Mouse (Mus musculus): ENCODE measurements around the gene Tfap4. TPM values are rescaled to one million over a fixed set of nuclear protein-coding genes. Genes with fewer than 3 reads are reported as not detected.

The Tfap4 gene
- total RNA-seq (2014; rRNA removed) (7.8 and 9.3 TPM in 2 replicates), polyA plus RNA-seq (2015; fragmentation: Nextera tagmentation; extraction: Ambion mirVana) (7.0 and 7.6 TPM in 2 replicates)

DNA sequence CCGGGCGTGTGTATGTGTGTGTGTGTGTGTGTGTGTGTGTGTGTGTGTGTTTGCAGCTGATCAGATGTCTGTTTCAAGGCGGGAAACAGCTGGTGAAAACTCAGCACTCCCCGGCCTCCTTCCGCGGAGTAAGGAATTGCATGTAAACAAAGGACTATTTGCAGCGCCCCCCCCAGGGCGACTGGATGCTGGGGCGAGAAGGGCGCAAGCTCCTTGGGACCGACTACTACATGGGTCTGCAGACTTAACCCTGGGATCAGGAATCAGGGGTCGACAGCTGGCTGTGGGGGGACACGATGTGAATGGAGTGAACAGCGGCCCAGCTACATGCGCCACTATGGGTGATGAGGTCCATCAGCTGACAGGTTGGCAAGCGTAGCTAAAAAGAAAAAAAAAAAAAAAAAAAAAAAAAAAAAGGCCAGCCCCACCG is at the start of gene Tfap4:
Gene Tfap4, minus strand, starts transcription at position 140 of the 430 bp plus-strand sequence.
- no peaks in the 10 kb centered on the region for H3K27me3 ChIP-seq (ENCODE audit: insufficient read depth, low read length)
- ATAC-seq, result peak; percentile 54
- H3K9me3 ChIP-seq (ENCODE audit: low read length), result no peaks in the 10 kb centered on the region
- peak; percentile 93 for DNase-seq (ENCODE audit: low spot score)
- peak within 1 kb of the TSS; percentile 81 for H3K4me3 ChIP-seq (ENCODE audit: low read length)
- peak; percentile 56 for TF ChIP-seq CTCF (IDR thresholded peaks at IDR 0.05; ENCODE audit: low read depth)
- no peaks in the 10 kb centered on the region for H3K36me3 ChIP-seq (ENCODE audit: insufficient read depth, low read length)
- peaks cover 15% of the 10 kb centered on the region for H3K4me1 ChIP-seq (ENCODE audit: insufficient read depth, low read length)
- peak within 1 kb of the TSS; percentile 94 for H3K27ac ChIP-seq
- WGBS, result under 1% methylated on average over 16 of the region's 17 CpGs
- peak within 1 kb of the TSS; percentile 71 for H3K9ac ChIP-seq (replicated peaks; ENCODE audit: low read length)
- peak within 1 kb of the TSS; percentile 94 for H3K4me2 ChIP-seq (ENCODE audit: low read depth, low read length)

DNA sequence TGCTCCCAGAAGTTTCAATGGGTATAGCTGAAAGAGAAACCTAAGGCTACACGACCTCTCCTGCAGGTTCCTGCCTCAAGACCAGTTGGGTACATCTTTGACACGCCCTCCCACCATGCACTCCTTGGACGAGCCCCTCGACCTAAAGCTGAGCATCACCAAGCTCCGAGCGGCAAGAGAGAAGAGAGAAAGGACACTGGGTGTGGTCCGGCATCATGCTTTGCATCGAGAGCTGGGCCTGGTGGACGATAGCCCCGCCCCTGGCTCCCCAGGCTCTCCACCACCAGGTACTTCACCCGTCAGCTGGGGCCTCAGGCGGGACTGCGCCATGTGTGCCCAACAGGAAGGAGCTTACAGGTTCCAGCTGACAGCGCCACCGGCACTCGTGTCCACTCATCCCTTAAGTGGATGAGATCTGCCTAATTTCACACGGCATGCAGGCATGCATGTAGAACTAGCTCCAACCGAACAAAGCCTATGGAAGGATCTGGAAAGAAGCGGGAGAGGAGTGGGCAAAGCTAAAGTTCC is 48.9 kb upstream of the Tfap4 start:
- no peak for ATAC-seq
- Histone ChIP-seq H3K36me3 (ENCODE audit: insufficient read depth, low read length) (peaks cover 23% of the 10 kb centered on the region), H3K27ac (no peak overlapping the region), H3K9ac (replicated peaks; ENCODE audit: low read length) (no peak overlapping the region), H3K4me3 (ENCODE audit: low read length) (no peak overlapping the region), H3K27me3 (ENCODE audit: insufficient read depth, low read length) (no peaks in the 10 kb centered on the region), H3K9me3 (ENCODE audit: low read length) (no peaks in the 10 kb centered on the region), H3K4me2 (ENCODE audit: low read depth, low read length) (no peak overlapping the region), H3K4me1 (ENCODE audit: insufficient read depth, low read length) (peaks cover 15% of the 10 kb centered on the region; the same call in 1 of the 2 replicates)
- WGBS, result 87% methylated on average over 19 of the region's 19 CpGs
- no peak for TF ChIP-seq CTCF (IDR thresholded peaks at IDR 0.05; ENCODE audit: low read depth)
- no peak for DNase-seq (ENCODE audit: low spot score)

DNA sequence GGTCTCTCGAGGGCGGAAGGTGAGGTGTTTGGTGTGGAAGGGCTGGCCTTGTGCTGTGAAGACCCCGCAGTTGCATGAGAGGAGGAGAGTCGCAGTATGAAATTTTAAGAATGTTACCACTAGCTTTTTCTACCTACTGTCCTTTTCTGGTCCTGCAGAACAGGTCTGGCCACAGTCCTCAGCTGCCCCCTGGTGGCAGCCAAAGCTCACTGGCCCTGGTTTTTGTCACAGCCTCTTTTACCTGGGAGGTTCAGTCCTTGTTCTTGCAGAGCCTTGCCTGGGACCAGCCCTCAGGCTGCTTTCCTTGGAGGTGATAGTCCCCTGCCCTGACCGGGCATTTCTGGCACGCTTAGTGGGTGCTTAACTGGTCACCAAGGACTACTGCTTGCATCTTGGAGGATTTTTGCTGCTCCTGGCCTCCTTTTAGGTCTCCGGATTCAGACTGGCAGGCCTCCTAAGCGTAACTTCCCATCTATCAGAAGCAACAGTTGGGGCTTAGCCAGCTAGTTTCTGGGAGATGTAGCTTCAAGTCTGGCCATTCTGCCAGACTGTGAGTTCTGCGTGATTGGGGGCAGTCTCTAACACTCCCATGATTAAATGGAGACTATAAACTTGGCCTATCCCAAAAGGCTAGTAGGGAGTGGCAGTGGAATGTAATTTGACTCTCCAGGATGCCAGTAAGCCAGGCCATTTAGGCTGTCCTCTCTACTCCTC is 48.3 kb upstream of the Tfap4 start:
- WGBS, result 52% methylated on average over 9 of the region's 9 CpGs
- 0 out of 2 replicates have a peak overlapping the region, but pooled peaks have one; percentile 1 for H3K27ac ChIP-seq
- TF ChIP-seq CTCF (IDR thresholded peaks at IDR 0.05; ENCODE audit: low read depth), result peak; percentile 98
- ATAC-seq, result peak; percentile 64
- peaks cover 16% of the 10 kb centered on the region for H3K36me3 ChIP-seq (ENCODE audit: insufficient read depth, low read length)
- H3K9ac ChIP-seq (replicated peaks; ENCODE audit: low read length), result no peak overlapping the region
- no peaks in the 10 kb centered on the region for H3K27me3 ChIP-seq (ENCODE audit: insufficient read depth, low read length)
- no peak overlapping the region for H3K4me2 ChIP-seq (ENCODE audit: low read depth, low read length)
- no peaks in the 10 kb centered on the region for H3K9me3 ChIP-seq (ENCODE audit: low read length)
- H3K4me1 ChIP-seq (ENCODE audit: insufficient read depth, low read length), result peaks cover 21% of the 10 kb centered on the region
- peak; percentile 91 for DNase-seq (ENCODE audit: low spot score)
- no peak overlapping the region for H3K4me3 ChIP-seq (ENCODE audit: low read length)

DNA sequence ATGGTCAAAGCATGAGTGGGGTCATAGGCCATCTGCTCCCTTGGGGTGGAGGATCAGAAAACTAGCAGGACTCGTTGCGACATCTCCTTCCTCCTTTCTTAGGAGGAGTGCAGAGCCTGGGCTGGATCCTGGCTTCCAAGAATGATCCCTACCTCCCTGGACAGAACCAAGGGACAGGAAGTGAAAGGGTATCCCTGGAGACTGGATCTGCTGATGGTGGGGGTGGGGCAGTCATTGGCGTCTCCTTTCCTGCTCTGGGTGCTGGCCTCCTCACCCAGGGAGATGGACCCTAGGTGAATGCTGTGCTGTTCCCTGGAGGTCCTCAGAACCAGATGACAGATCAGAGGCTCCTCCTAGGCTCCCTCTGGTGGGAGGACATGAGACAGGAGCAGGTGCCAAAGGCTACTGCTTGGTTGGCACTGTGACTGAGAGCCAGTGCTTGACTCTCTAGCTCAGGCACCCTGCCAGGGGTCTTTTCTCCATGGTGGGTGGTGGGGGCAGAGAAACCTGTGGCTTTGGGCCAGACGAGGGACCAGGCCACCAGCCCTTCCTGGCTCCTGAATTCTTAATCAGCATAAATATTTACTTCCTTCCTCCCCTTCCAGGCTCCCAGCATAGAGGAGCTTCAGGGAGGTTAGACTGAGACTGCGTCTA is 46.9 kb upstream of the Tfap4 start:
- no peak overlapping the region for H3K4me2 ChIP-seq (ENCODE audit: low read depth, low read length)
- no peak overlapping the region for H3K4me3 ChIP-seq (ENCODE audit: low read length)
- peaks cover 22% of the 10 kb centered on the region for H3K4me1 ChIP-seq (ENCODE audit: insufficient read depth, low read length)
- H3K27ac ChIP-seq, result peak overlapping the region; percentile 2; the same call in 1 of the 2 replicates
- WGBS, result 39% methylated on average over 5 of the region's 5 CpGs
- no peak for ATAC-seq
- H3K9ac ChIP-seq (replicated peaks; ENCODE audit: low read length), result no peak overlapping the region
- peak; percentile 71 for TF ChIP-seq CTCF (IDR thresholded peaks at IDR 0.05; ENCODE audit: low read depth)
- H3K36me3 ChIP-seq (ENCODE audit: insufficient read depth, low read length), result peaks cover 10% of the 10 kb centered on the region
- no peaks in the 10 kb centered on the region for H3K9me3 ChIP-seq (ENCODE audit: low read length)
- DNase-seq (ENCODE audit: low spot score), result peak; percentile 74
- no peaks in the 10 kb centered on the region for H3K27me3 ChIP-seq (ENCODE audit: insufficient read depth, low read length)

DNA sequence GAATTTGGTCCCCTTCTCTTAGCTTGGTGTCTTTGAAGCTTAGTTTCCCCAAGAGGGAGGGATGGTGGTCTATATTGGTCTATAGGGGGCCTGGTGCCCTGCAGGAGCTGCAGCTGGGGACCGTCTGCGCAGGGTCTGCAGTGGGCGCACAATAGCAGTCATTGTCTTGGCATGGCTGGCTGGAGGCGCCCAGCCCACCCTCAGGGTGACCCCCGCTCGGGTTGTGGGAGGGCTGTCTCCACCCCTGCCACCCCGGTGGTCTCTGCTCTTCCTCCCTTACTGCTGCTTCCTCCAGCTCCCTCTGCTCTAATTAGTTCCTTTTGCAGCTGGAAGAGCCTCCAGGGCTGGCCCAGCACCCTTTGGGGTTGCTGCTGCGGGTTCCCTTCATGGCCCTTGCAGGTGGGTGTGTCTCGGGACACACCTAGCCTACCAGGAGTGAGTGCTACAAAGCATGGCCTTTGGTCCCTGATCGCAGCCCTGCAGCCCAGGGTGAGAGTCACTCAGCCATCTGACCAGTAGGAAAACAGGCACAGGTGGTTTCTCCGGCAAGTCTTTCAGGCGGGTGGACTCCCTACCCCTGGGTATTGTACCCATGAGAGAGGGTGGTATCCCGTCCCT is 46.0 kb upstream of the Tfap4 start:
- no peak overlapping the region for H3K4me2 ChIP-seq (ENCODE audit: low read depth, low read length)
- DNase-seq (ENCODE audit: low spot score), result no peak
- no peak for TF ChIP-seq CTCF (IDR thresholded peaks at IDR 0.05; ENCODE audit: low read depth)
- peaks cover 22% of the 10 kb centered on the region for H3K4me1 ChIP-seq (ENCODE audit: insufficient read depth, low read length)
- peaks cover 3% of the 10 kb centered on the region for H3K36me3 ChIP-seq (ENCODE audit: insufficient read depth, low read length)
- H3K9me3 ChIP-seq (ENCODE audit: low read length), result no peaks in the 10 kb centered on the region
- H3K27ac ChIP-seq, result no peak overlapping the region
- no peak overlapping the region for H3K9ac ChIP-seq (replicated peaks; ENCODE audit: low read length)
- no peak overlapping the region for H3K4me3 ChIP-seq (ENCODE audit: low read length)
- ATAC-seq, result no peak
- WGBS, result 44% methylated on average over 13 of the region's 13 CpGs
- H3K27me3 ChIP-seq (ENCODE audit: insufficient read depth, low read length), result no peaks in the 10 kb centered on the region

DNA sequence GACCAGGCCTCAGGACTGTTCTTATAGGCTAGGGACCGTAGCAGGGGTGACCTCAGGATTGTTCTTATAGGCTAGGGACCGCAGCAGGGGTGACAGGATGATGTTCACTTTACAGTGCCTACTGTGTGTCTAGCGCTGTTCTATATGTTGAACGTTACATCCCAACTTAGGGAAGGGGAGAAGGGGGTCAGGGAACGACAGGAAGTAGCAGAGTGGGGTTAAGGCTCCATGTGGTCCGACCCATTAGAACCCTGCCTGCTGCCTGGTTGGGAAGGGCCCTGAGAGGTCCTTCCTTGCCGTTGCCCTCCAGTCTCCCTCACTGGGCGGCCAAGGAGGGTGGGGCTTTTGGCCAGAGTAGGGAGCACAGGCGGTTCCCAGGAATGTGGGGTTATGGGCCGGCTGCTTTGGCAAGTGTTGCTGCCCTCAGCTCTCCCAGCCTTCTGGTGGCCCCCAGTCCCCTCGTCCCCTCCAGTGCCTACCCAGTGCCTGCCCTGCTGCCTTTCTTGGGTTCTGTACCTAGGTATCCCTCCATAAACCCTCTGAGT is 44.7 kb upstream of the Tfap4 start:
- Histone ChIP-seq H3K4me3 (ENCODE audit: low read length) (no peak overlapping the region), H3K27ac (no peak overlapping the region), H3K9ac (replicated peaks; ENCODE audit: low read length) (no peak overlapping the region), H3K9me3 (ENCODE audit: low read length) (no peaks in the 10 kb centered on the region), H3K36me3 (ENCODE audit: insufficient read depth, low read length) (no peaks in the 10 kb centered on the region; the same call in 1 of the 2 replicates), H3K27me3 (ENCODE audit: insufficient read depth, low read length) (no peaks in the 10 kb centered on the region), H3K4me2 (ENCODE audit: low read depth, low read length) (no peak overlapping the region), H3K4me1 (ENCODE audit: insufficient read depth, low read length) (peaks cover 23% of the 10 kb centered on the region)
- ATAC-seq, result no peak
- TF ChIP-seq CTCF (IDR thresholded peaks at IDR 0.05; ENCODE audit: low read depth), result no peak
- no peak for DNase-seq (ENCODE audit: low spot score)
- 69% methylated on average over 11 of the region's 11 CpGs for WGBS
